Mouse (Mus musculus) right cerebral cortex, postnatal 25 days (tissue): ENCODE measurements at regions not wholly inside any gene's neighbourhood (a gene's known extent, or its start where the extent isn't known, plus 50 kb on each side); places are given as distances from the start of the nearest gene placed in this dataset.

Experiments used
- DNase-seq: peaks from one replicate; pipeline ENCODE4 v3.0.0; 2022

GRCm38 (mm10) chr9:32815473-32815872 lies 179.5 kb downstream of the Ets1 start:
- no peak for DNase-seq

- DNase-seq = no peak
Observed at GRCm38 (mm10) chr9:32816649-32817425, 180.8 kb downstream of the Ets1 start.

GRCm38 (mm10) chr9:32817442-32818358 lies 181.7 kb downstream of the Ets1 start:
- no peak for DNase-seq

DNA sequence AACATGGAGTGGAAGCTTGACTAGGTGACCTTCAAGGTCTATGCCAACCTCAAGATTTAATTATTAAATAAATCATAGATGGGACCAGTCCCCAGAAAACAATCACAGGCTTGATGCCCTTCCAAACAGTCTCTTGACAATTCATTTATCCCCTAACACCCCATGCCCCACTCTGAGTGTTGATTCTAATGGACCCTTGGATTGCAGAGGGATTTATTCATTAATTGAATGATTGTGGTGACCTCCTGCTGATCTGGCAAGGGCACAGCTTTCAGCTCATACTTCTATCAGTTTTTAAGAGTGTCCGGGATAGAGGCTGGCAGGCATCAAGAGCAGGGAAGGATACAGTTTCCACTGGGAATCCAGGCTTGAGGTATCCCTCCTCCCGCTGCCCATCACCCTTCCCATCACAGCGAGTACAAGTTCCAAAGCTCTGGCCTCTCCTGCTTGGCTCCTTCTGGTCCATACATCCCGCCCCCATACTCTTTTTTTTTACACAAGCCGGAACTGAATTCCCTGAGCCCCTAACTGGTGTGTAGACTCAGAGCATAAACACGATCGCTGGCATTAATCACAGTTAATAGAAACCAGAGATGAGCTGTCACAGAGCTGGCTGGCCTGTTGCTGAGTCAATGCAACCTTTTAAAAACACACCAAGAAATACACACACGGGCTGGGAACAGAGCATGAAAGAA lies 187.6 kb downstream of the Ets1 start:
- DNase-seq = no peak

GRCm38 (mm10) chr9:32824134-32824531 lies 188.1 kb downstream of the Ets1 start:
- no peak for DNase-seq

DNA sequence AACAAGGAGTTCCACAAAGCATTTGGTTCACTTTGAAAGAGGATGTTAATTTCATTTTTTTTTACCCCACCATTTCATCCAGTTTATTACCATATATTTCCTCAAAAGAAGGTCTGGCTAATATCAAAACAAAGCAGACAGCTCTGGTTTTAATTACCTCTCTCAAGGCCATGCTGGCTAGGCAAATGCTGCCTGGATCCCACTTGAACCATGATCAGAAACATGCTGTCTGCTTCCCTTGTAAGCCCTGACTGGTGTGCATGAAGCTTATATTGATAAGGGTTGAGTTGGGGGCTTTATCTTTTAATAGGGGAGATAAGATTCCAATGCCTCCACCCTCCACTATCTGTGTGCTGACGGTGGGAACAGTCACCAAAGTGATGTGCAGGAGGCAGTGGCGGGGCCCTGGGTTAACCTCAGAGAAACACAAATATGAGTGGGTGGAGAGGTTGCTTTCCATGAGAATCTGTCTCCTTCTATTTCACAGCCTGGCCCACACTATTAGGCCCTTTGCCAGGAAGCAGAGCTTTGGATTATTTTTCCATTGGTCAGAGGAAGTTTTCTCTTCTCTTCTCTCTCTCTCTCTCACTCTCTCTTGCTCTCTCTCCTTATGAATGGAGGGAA lies 194.4 kb downstream of the Ets1 start:
- DNase-seq = no peak

- DNase-seq = no peak
Observed at GRCm38 (mm10) chr9:32833373-32833772, 197.4 kb downstream of the Ets1 start.

- DNase-seq = no peak
Observed at GRCm38 (mm10) chr9:32834751-32835625, 199.0 kb downstream of the Ets1 start.

- DNase-seq = no peak
Observed at GRCm38 (mm10) chr9:32835626-32835971, 199.6 kb downstream of the Ets1 start.

DNA sequence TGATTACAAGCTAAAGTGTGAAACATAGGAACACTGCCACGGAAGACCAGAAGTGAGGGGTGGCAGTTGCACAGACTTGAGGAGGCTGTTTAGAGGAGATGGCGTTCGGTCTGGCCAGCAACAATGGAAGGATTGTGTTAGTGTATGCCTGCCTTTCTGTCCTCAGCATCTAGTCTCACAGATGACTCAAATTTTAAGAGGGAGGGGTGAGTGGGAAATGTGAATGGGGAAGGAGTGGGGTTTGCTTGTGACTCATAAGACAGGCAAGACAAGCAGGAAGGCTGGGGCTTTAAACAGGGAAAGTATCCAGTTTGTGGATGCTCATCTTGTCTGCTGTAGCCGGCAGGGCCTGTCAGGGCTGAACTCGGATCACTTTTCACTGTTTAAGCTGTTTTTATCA lies 200.3 kb downstream of the Ets1 start:
- no peak for DNase-seq

- no peak for DNase-seq
Observed at GRCm38 (mm10) chr9:32847361-32847760, 211.3 kb downstream of the Ets1 start.

GRCm38 (mm10) chr9:32852282-32852681 lies 216.3 kb downstream of the Ets1 start:
- no peak for DNase-seq

GRCm38 (mm10) chr9:32863286-32863685 lies 227.3 kb downstream of the Ets1 start:
- DNase-seq = no peak

GRCm38 (mm10) chr9:32868936-32869335 lies 232.9 kb downstream of the Ets1 start:
- DNase-seq = no peak

GRCm38 (mm10) chr9:32874306-32874875 lies 238.4 kb downstream of the Ets1 start:
- DNase-seq = no peak

DNA sequence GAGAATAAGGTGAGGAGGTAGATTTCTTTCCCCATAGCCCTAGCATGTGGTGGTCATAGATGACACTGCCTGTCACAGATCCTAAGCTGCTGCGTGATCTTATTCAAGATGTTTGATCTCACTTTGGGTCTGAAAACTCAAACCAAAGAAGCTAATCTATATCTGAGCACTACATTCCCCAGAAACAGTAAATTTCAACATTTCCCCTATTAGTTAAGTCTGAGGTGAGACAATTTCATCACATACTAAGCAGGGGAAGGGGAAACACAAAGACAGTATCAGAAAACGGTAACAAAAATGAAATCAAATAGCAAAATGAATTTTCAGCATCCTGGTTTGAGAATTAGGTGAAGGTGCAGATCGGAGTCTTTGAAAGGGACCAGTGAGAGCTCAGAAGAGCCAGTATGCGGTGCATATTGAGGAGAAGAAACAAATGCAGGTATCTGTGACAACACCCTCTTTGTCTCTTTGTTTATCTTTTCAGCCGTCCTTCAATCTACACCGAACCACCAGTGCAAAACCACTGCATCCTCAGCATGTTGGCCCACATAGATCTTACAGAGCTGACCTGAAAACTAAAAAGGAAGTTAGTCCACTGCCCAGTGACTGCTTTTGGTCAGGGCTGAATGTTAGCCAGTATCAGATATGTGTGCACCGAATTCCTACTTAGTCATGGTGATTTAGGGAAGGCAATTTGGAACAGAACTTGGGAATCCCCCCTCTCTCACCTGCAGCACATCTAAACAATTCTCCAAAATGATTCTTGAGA lies 247.0 kb downstream of the Ets1 start:
- no peak for DNase-seq

GRCm38 (mm10) chr9:32886008-32886650 lies 250.1 kb downstream of the Ets1 start:
- no peak for DNase-seq

DNA sequence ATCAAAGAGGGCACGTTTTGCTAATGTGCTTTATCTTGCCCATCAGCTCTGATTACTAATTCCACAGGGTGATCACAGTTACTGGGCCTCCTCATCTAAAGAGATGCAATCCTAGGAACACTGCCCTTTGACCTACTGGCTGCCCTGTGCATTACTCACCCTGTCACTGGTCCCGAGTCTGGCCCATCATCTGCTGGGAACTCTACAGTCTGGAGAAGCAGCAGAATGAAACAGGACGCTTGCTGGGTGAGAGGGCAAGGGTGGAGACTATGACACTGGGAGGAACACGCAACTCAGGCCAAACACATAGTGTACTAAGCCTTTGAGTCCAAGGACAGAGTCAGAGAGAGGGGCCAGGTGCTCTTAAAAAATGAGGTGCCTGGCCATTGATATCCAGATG lies 263.8 kb downstream of the Ets1 start:
- no peak for DNase-seq

GRCm38 (mm10) chr9:32901287-32901686 lies 265.3 kb downstream of the Ets1 start:
- DNase-seq = no peak

DNA sequence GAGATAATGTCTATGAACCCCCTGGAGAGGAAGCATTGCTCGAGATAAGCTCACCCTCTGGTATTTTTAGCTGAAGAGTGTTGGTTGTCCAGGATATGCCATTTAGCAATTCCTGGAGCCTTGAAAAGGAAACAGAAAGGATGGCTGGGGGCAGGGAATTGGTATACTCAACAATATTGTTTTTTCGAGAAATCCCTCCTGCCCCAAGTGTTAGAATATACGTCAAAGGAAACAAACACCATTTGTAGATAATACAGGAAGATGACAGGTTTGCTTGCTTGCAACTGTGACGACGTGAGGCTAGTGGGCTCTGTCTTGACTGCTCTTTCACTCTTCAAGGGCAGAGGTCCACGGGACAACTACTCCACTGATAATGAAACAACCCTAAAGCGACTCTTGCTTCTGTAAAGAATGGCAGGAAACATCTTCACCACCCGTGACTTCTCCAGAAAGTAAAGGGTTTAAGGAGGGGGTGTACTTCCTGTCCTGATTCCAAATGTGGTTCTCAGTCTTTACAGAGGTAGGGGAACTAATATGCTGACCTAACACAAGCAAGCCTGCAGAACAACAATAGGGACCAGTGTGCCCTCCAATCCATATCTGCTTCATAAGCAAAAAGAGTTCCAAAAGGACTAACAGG lies 270.3 kb downstream of the Ets1 start:
- DNase-seq = no peak
